Mouse (Mus musculus) small intestine, adult 2 months (tissue): ENCODE measurements at regions not wholly inside any gene's neighbourhood (a gene's known extent, or its start where the extent isn't known, plus 50 kb on each side); places are given as distances from the start of the nearest gene placed in this dataset.

ENCODE experiments used
- H3K27ac ChIP-seq: fragments of 200-500 bp; 2 replicates; pipeline ENCODE4 v1.5.1; 2012; ENCODE audit warnings: low read depth, low read length, control low read depth, inconsistent platforms; ENCODE audit not compliant: insufficient read depth
- H3K27me3 ChIP-seq: fragments of 200-500 bp; 2 replicates; pipeline ENCODE4 v1.6.1; 2012; ENCODE audit warnings: mild to moderate bottlenecking, moderate library complexity, low read length, inconsistent platforms; ENCODE audit not compliant: control insufficient read depth, insufficient read depth
- H3K36me3 ChIP-seq: fragments of 200-500 bp; 2 replicates; pipeline ENCODE4 v1.6.1; 2012; ENCODE audit warnings: mild to moderate bottlenecking, low read length, control low read depth, inconsistent platforms; ENCODE audit not compliant: control insufficient read depth, insufficient read depth
- H3K4me1 ChIP-seq: fragments of 200-500 bp; 2 replicates; pipeline ENCODE4 v1.6.1; 2012; ENCODE audit warnings: low read length, inconsistent platforms, mixed read lengths; ENCODE audit not compliant: control insufficient read depth, insufficient read depth, insufficient read length
- H3K4me3 ChIP-seq: fragments of 200-500 bp; 2 replicates; pipeline ENCODE4 v1.5.1; 2012; ENCODE audit warnings: low read depth, mild to moderate bottlenecking, control low read depth, inconsistent platforms, low read length, moderate library complexity
- CTCF ChIP-seq: fragments of 200-500 bp; IDR thresholded peaks from 2 replicates; pipeline ENCODE4 v1.5.1; 2012; ENCODE audit warnings: low read depth, mild to moderate bottlenecking, control low read depth, inconsistent platforms, low read length, moderate library complexity, mixed read lengths; ENCODE audit not compliant: insufficient replicate concordance, insufficient read length; ENCODE audit errors: extremely low read depth
- POLR2A ChIP-seq: fragments of 200-500 bp; IDR thresholded peaks from 2 replicates; pipeline ENCODE4 v1.6.1; 2012; ENCODE audit warnings: low read depth, mild to moderate bottlenecking, control low read depth, inconsistent platforms, low read length, moderate library complexity
- WGBS: fragments of 180-500 bp; shearing (Covaris S2); methylation state at CpG from one replicate; pipeline ENCODE4 v1.1.7; 2018; 5-methylcytosine and 5-hydroxymethylcytosine counted together

DNA sequence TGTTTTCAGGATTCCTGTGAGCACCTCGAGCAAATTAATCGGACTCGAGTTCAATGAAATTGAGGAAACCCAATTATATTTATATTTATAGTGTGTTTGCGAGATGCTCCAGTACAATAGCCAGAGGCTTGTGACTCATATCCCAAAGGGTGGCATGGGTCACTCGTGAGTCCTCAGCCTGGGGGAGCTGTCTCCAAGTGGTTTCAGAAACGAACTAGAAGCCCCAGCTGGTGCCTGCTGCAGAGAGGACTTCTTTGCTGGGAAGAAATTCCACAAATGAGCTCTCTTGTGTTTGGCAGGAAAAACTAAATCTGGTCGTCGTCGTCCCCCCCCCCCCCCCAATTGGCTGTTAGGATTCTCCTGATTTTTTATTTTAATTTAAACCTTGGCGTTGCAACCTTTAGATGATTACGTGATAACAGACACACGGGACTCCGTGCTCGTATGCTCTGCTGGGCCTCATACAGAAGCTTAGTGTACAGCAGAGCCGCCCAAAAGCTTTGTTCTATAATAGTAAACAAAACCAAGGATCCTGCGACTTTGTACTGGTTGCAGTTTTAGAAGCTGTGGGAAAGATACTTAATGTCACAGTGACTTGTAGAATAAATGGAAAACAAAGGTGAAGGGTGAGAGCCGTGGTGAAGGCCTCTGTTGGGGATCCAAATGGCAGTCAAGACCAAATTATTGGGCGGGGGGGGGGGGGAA lies 220.8 kb upstream of the Amigo2 start:
- TF ChIP-seq POLR2A (no peak), CTCF (no peak)
- H3K36me3 ChIP-seq: no peaks in the 10 kb centered on the region
- no peaks in the 10 kb centered on the region; the same call in 1 of the 2 replicates for H3K4me1 ChIP-seq
- H3K27ac ChIP-seq: no peak overlapping the region
- 74% methylated on average over 18 of the region's 18 CpGs for WGBS
- no peaks in the 10 kb centered on the region for H3K27me3 ChIP-seq
- no peak overlapping the region for H3K4me3 ChIP-seq

DNA sequence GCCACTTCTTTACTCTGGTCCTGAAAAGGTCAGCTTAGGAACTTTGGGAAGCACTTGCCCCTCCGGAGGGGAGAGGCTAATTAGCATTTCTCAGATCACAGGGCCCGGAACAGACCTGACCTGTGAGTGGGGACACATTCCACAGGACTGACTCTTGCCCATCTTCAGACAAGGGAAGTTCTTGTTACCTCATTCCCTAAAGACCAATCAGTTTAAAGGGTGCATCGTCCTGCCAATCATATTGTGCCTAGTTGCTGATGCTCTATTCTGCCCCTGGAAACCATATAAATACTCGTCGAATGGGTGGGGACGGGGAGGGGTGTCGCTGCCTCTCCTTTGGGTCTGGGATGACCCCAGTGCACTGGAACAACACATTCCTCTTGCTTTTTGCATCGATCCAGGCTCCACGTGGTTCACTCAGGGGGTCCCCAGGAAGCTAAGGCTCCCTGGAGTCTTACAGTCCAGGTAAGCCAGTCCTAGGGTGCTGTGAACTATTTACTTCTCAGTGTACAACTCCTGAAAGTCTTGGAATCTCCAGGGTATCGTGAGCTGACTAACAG lies 219.9 kb upstream of the Amigo2 start:
- no peaks in the 10 kb centered on the region for H3K27me3 ChIP-seq
- no peaks in the 10 kb centered on the region; the same call in 1 of the 2 replicates for H3K4me1 ChIP-seq
- TF ChIP-seq CTCF: no peak
- no peak for TF ChIP-seq POLR2A
- WGBS: 82% methylated on average over 10 of the region's 10 CpGs
- H3K4me3 ChIP-seq: no peak overlapping the region
- no peak overlapping the region for H3K27ac ChIP-seq
- H3K36me3 ChIP-seq: no peaks in the 10 kb centered on the region

DNA sequence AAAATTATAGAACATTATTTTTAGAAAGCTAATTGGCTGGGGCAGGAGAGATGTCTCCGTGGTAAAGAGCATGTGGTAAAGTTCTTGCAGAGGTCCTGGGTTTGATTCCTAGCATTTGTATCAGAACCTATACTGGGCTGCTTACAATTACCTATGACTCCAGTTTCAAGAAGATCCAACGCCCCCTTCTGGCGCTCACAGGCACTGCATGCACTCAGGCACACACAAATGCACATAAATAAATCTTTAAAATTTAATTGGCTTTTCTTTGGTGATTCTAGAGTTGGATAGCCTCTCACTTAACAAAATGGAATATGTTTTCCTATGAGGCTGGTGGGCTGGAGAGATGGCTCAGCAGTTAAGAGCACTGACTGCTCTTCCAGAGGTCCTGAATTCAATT lies 219.0 kb upstream of the Amigo2 start:
- TF ChIP-seq CTCF (peak; percentile 24; the same call in 1 of the 2 replicates), POLR2A (no peak)
- H3K27ac ChIP-seq: no peak overlapping the region
- H3K4me1 ChIP-seq: no peaks in the 10 kb centered on the region; the same call in 1 of the 2 replicates
- WGBS: 60% methylated on average over 3 of the region's 3 CpGs
- H3K4me3 ChIP-seq: no peak overlapping the region
- H3K27me3 ChIP-seq: no peaks in the 10 kb centered on the region
- H3K36me3 ChIP-seq: no peaks in the 10 kb centered on the region

DNA sequence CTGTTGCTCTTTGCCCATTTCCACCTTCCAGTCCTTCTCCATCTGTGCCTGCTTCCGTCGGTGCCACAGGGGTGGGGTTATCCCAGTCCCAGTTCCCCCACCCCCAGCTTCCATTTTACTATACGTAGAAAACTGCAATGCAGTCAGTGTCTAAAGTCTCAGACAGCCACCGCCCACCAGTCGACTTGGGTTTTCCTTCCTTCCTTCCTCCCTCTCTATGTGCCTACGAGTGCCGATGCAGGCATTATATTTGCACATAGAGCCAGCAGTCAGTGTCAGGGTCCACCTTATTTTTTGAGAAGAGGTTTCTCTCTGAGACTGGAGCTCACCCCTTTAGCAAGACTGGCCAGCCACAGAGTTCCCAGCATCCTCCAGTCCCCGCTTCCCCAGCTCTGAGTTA lies 218.3 kb upstream of the Amigo2 start:
- Histone ChIP-seq H3K27ac (no peak overlapping the region), H3K4me1 (no peaks in the 10 kb centered on the region; the same call in 1 of the 2 replicates), H3K27me3 (no peaks in the 10 kb centered on the region), H3K36me3 (no peaks in the 10 kb centered on the region), H3K4me3 (no peak overlapping the region)
- TF ChIP-seq CTCF: no peak
- WGBS: 71% methylated on average over 8 of the region's 8 CpGs

DNA sequence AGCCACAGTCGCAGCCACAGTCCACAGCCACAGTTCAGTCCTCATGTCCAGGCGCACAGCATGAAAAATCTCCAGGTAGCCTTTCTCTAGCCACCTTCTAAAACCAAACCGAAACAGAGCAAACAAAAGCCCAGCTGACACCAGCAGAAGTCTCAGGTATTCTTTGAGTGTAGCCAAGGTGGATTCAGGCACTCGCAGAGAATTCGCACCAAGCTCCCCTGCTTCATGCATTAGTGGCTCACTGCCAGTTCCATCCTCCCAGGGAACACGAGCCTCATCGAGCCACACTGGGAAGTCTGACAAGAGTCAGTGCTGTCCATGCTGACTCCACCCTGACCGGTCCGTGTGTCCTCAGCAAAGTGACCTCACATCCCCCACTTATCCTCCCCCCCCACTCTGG lies 217.7 kb upstream of the Amigo2 start:
- Histone ChIP-seq H3K27ac (no peak overlapping the region), H3K4me3 (no peak overlapping the region), H3K4me1 (no peaks in the 10 kb centered on the region; the same call in 1 of the 2 replicates), H3K36me3 (no peaks in the 10 kb centered on the region), H3K27me3 (no peaks in the 10 kb centered on the region)
- no peak for TF ChIP-seq POLR2A
- no peak for TF ChIP-seq CTCF
- WGBS: 77% methylated on average over 9 of the region's 9 CpGs

DNA sequence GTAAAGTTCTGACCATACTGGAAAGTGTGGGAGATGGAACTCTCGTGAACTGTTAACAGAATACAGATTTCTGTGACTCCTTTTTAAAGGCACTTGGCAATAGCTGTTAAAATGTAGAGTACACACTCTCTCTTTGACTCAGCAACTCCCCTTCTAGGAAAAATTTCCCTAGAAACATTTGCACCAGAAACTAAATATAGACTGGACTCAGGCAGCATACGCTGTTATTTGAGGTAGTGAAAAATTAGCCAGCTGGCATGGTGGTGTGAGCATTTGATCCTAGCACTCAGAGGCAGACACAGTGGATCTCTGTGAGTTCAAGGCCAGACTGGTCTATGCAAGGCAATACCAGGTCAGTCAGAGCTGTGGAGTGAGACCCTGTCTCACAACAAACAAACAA lies 215.5 kb upstream of the Amigo2 start:
- no peak overlapping the region for H3K27ac ChIP-seq
- H3K4me1 ChIP-seq: no peaks in the 10 kb centered on the region; the same call in 1 of the 2 replicates
- H3K4me3 ChIP-seq: no peak overlapping the region
- no peaks in the 10 kb centered on the region for H3K27me3 ChIP-seq
- TF ChIP-seq CTCF (no peak), POLR2A (no peak)
- no peaks in the 10 kb centered on the region for H3K36me3 ChIP-seq
- WGBS: 68% methylated on average over 2 of the region's 2 CpGs

DNA sequence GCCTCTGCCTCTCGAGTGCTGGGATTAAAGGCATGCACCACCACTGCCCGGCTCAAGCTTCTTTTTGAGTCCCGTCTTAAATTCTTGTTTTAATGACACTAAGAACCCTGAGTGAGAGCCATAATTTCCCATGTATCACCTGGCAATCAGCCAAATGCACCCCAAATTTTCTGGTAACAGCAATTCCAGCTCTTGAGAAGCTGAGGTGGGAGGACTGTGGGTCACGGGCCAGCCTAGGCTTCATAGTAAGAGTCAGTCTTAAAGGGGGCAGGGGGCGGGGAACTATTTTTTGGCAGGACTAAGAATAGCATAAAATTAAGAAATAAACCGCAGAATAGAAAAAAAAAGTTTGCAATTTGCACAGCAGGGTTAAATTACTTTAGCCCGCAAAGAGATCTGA lies 214.9 kb upstream of the Amigo2 start:
- H3K27me3 ChIP-seq: no peaks in the 10 kb centered on the region
- H3K36me3 ChIP-seq: no peaks in the 10 kb centered on the region
- no peak overlapping the region for H3K4me3 ChIP-seq
- H3K4me1 ChIP-seq: no peaks in the 10 kb centered on the region; the same call in 1 of the 2 replicates
- TF ChIP-seq POLR2A (no peak), CTCF (no peak)
- no peak overlapping the region for H3K27ac ChIP-seq
- WGBS: 79% methylated on average over 7 of the region's 7 CpGs
